Mouse (Mus musculus) ES-Bruce4 (cell line): Measurements from ENCODE around the gene Dnah8.

ENCODE experiments used
- CTCF ChIP-seq: IDR thresholded peaks from one replicate; pipeline ENCODE4 v1.8.1; 2011; ENCODE audit warnings: low read depth, low read length
- EP300 ChIP-seq: IDR thresholded peaks from 2 replicates; pipeline ENCODE4 v1.6.1; 2011; ENCODE audit warnings: low read depth, low read length; ENCODE audit not compliant: insufficient read depth

GRCm38 (mm10) chr17:30594407-30594806 is 29.7 kb upstream of the Dnah8 start:
- no peak for TF ChIP-seq CTCF
- TF ChIP-seq EP300, result no peak
